Mouse (Mus musculus) urinary bladder, postnatal 36 days (tissue): Measurements from ENCODE around the gene Fth1.
A peak's percentile ranks its signal among the peaks of the same experiment; 100 is the strongest.

ENCODE experiments used
- DNase-seq, 2 experiments: peaks; one replicate each; pipeline ENCODE4 v3.0.0; 2022; ENCODE audit warnings: low spot score in 2 of 2, mixed read lengths in 1 of 2

Gene Fth1

GRCm38 (mm10) chr19:9992011-9992958 is 11.9 kb downstream of the Fth1 start:
- no peak for DNase-seq

DNA sequence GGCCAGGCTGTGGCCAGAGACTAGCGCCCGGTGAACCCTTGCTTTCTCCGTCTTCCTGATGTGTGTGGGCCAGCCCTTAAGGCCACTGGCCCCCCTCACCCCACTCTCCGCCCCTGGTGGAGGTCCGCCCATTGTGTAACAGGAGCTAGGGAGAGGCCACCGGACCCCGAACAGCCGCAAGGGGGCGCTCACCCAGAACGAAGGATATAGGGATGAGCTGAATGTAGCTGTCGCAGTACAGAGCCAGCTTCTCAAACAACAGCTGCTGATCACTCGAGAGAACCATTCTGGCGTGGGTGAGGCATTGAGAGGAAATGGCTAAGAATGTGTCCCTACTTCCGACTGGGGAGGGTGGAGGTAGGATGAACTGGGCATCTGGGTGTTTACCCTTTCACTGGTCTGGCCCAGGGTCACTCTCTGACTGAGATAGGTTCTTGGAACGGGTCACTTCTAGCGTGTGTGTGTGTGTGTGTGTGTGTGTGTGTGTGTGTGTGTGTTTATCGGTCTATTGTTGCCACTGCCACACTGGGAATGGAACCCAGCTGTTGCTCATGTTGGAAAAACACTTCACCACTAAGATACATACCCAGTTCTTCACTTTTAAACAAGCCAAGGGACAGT is 12.7 kb downstream of the Fth1 start:
- peak; percentile 84 to 91 for DNase-seq

DNA sequence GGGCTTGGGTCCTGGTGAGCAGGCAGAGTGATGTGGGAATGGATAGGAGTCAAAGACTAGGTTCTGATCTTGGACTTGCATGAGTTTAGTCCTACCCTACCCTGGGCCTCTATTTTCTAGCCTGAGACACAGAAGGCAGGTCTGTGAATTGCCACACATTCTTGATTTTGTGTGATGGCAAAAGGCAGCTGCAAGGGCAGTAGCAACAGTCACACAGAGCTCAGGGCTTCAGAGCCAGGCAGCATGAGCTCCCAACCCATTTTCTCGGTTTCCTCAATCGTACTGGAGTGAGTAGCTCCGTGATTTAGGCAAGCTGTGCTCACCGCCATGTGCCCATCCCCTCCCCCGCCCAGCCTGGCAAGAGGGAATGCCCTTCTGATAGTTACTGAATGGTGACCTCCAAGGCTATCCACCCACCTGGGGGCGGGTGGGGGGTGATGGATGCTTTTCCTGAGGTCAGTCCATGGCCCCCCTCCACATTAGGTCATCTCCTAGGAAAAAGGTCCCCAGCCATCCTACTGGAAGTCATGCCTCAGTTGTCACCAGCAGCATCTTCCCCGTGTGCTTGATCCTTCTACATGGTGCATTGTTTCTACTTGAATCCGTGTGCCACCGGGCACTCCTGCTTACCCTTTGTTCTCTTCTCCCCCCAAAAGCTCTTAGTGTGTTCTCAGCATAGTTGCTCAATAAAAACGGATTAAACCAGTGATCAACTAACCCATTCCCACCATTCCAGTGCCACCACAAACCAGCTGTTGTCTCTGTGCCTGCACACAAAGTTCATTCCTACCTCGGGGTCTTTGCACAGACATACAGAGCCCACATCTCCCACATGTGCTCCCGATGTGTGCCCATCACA is 17.0 kb downstream of the Fth1 start:
- no peak for DNase-seq

- DNase-seq: no peak
Observed at GRCm38 (mm10) chr19:9998063-9998416, 17.6 kb downstream of the Fth1 start.

DNA sequence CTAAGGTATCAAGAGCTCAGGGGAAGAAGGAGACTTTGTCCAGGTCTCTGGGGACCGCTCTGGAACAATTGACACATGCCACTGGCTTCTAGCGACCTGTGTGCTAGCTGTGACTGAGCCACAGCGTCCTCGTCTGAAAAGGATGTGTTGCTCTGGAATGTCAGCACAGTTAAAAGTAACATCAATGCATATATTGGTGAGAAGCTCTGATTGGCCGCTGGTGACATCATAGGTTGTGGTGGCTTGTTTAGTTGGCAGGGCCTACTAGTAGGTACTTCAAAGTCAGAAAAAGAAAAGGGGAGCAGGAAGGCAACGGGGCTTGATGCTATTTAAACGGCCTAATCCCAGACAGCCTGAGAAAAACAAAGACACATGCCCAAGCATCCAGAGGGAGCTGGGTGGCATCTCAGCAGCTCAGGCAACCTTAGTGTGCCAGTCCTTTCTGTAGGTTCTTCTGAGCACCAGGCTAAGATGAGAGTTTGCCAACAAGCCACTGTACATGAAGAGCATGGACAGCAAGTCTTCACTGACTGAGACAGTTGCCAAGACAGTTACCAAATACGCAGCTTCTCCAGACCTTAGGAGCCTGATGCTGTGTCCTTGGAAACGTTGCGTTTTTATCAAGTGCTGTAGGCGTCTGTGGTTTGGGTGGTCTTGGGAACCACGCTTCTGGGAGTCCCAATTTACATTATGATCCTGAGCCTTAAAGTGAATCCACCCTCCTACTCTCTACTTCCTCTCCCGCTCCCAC is 18.5 kb downstream of the Fth1 start:
- DNase-seq: no peak

DNA sequence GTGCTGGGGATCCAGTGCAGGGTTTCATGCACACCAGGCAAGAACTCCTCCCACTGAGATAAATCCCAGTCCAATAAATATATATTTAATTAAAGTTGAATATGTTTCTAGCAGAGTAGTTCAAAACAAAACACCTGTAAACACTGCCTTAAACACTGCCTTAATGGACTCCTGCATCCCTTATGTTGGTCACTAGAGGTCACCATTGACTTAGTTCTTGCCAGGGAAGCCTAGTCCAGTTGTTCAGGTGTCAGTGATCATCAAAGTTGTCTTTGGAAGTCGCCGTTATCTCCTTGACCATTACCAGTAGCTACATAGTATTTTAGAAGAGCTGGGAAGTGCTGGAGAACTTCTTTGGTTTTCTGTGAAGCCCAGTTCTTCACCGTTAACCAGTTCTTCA is 19.9 kb downstream of the Fth1 start:
- DNase-seq: no peak

- DNase-seq: no peak
Observed at GRCm38 (mm10) chr19:10001206-10001969, 21.0 kb downstream of the Fth1 start, which contains the start of the genes Best1 and Rab3il1. Gene Best1 (minus strand): TSS chr19:10001633. Gene Rab3il1 (plus strand): TSS chr19:10001669.

- no peak for DNase-seq
Observed at GRCm38 (mm10) chr19:10003696-10004095, 23.3 kb downstream of the Fth1 start.

GRCm38 (mm10) chr19:10011408-10011807 is 31.0 kb downstream of the Fth1 start:
- DNase-seq: no peak

DNA sequence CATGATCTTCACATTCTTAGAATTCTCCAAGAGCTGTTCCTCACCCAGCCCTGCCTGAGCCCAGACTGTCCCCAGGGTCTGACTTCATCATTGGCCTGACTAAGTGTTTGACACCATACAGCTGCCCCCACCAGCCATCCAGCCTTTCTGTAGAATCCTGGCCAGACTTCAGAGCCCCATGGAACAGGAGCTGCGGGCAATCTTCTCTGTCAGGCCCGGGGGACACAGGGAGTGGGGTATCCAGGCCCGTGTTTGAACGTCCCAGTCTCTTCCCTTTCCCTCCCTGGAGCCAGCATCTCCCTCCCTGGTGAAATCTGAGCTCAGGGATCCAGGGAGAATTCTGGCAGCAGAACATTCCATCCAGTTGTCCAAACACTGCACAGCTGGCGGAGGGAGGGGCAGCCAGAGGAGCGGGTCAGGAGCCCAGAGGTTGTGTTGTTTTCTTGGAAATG is 32.5 kb downstream of the Fth1 start:
- peak in 1 of 2 experiments; percentile 59 for DNase-seq

GRCm38 (mm10) chr19:10013348-10013747 is 33.0 kb downstream of the Fth1 start:
- DNase-seq: no peak

- DNase-seq: no peak
Observed at GRCm38 (mm10) chr19:10013913-10014312, 33.5 kb downstream of the Fth1 start.

GRCm38 (mm10) chr19:10014824-10015223 is 34.4 kb downstream of the Fth1 start:
- no peak for DNase-seq

DNA sequence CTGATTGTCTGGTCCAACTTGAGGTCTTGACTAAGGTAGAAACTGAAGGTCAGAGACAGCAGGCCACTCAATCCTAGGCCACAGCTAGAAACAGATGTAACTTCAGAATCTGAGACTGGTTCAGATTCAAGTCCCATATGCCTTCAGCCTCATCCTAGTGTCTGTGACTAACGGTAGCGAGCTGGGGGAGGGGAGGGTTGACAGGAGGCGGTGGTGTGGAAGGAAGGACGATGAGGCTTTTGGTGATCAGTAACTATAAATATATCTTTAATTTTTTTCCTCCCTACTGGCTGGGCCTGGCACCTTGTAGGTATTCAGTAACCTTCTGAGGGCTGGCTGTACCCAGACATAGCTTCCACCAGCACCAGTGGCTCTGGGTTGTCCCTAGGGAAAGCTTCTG is 35.0 kb downstream of the Fth1 start:
- no peak for DNase-seq

- no peak for DNase-seq
Observed at GRCm38 (mm10) chr19:10016151-10016550, 35.8 kb downstream of the Fth1 start.

- DNase-seq: peak; percentile 87 to 92
Observed at GRCm38 (mm10) chr19:10017637-10018526, 37.5 kb downstream of the Fth1 start.

DNA sequence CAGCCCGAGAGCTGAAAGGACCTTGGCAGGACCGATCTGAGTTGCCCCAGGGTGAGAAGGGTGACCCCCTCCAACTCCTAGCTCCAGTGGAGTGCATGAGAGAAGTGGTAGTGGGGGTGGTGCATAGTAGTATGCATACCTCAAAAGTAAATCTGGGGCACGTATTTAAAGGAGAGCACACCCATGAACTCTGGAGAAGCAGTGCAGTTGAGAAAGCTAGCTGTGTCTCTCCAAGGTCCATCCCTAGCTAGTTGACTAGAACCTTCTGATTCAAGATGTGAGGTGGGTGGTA is 38.1 kb downstream of the Fth1 start:
- DNase-seq: no peak

- no peak for DNase-seq
Observed at GRCm38 (mm10) chr19:10019214-10019760, 38.9 kb downstream of the Fth1 start.

- DNase-seq: no peak
Observed at GRCm38 (mm10) chr19:10021981-10022380, 41.6 kb downstream of the Fth1 start.
